Mouse (Mus musculus) neural tube, embryonic 14.5 days (tissue): ENCODE data around the gene Gm9964. TPM values are rescaled to one million over a fixed set of nuclear protein-coding genes. Genes with fewer than 3 reads are reported as not detected.

Experiments used
- polyA plus RNA-seq: library from polyadenylated mRNA; unstranded; fragments of >200 nt; fragmentation: Nextera tagmentation; extraction: Ambion mirVana; gene quantifications from 2 replicates; pipeline ENCODE4 v1.2.1, GENCODE M21; 2014

Gene Gm9964
- polyA plus RNA-seq, 1 experiment from 2014 or later, result 0.29 TPM

Other genes with a start within 250 kb of the Gm9964 start
- gene Ksr1, start 150.5 kb downstream of the Gm9964 start, polyA plus RNA-seq, result 8.6 and 8.9 TPM in 2 replicates
- gene Wsb1, start 42.2 kb downstream of the Gm9964 start, polyA plus RNA-seq, result 684 and 720 TPM in 2 replicates
- gene Nf1, start 42.8 kb upstream of the Gm9964 start, polyA plus RNA-seq, result 12.9 and 19.6 TPM in 2 replicates
- 8.2 and 16.9 TPM in 2 replicates for gene Omg, start 207.2 kb upstream of the Gm9964 start, polyA plus RNA-seq
- not detected in 2 replicates for gene Evi2b, start 226.9 kb upstream of the Gm9964 start, polyA plus RNA-seq
- gene Evi2, start 233.7 kb upstream of the Gm9964 start, polyA plus RNA-seq, result 0.91 and 0.98 TPM in 2 replicates
- gene Evi2a, start 233.7 kb upstream of the Gm9964 start, polyA plus RNA-seq, result 2.8 and 4.1 TPM in 2 replicates